Mouse (Mus musculus) stomach, embryonic 14.5 days (tissue): ENCODE data around the gene Baz2a. TPM values are rescaled to one million over a fixed set of nuclear protein-coding genes. Genes with fewer than 3 reads are reported as not detected.
A peak's percentile ranks its signal among the peaks of the same experiment; 100 is the strongest.
"Not testable (repeated sequence)": the region's sequence is repeated elsewhere in the genome, so short reads cannot be mapped to it uniquely, and the experiment has no call there.

Experiments
- ATAC-seq: fragments of 200-750 bp; cut with Nextera tagmentation; 2 replicates; pipeline ENCODE4 v1.8.0; 2017; ENCODE audit warnings: low read depth, moderate TSS enrichment; ENCODE audit not compliant: insufficient number of reproducible peaks, insufficient read depth, low FRiP score
- H3K27ac ChIP-seq: fragments of 300-500 bp; sonication (generic); 2 replicates; pipeline ENCODE4 v1.5.1; 2014; ENCODE audit warnings: mild to moderate bottlenecking, low read length, moderate library complexity, mixed read lengths
- H3K27me3 ChIP-seq: fragments of 300-500 bp; sonication (generic); 2 replicates; pipeline ENCODE4 v1.6.1; 2014; ENCODE audit warnings: low read length, control low read depth, mixed read lengths; ENCODE audit not compliant: control insufficient read depth, insufficient read depth
- H3K36me3 ChIP-seq: fragments of 300-500 bp; sonication (generic); 2 replicates; pipeline ENCODE4 v1.6.1; 2014; ENCODE audit warnings: mild to moderate bottlenecking, control low read depth, low read length, moderate library complexity, mixed read lengths; ENCODE audit not compliant: control insufficient read depth, insufficient read depth
- H3K4me1 ChIP-seq: fragments of 300-500 bp; sonication (generic); 2 replicates; pipeline ENCODE4 v1.6.1; 2014; ENCODE audit warnings: low read length, control low read depth, mixed read lengths; ENCODE audit not compliant: control insufficient read depth, insufficient read depth
- H3K4me2 ChIP-seq: fragments of 300-500 bp; sonication (generic); replicated peaks from 2 replicates; pipeline ENCODE4 v1.6.1; 2014; ENCODE audit warnings: low read depth, low read length, control low read depth
- H3K4me3 ChIP-seq: fragments of 300-500 bp; sonication (generic); 2 replicates; pipeline ENCODE4 v1.5.1; 2014; ENCODE audit warnings: low read depth, low read length, control low read depth
- H3K9ac ChIP-seq: fragments of 300-500 bp; sonication (generic); replicated peaks from 2 replicates; pipeline ENCODE4 v1.6.1; 2014; ENCODE audit warnings: low read depth, mild to moderate bottlenecking, control low read depth, low read length, moderate library complexity, mixed read lengths
- H3K9me3 ChIP-seq: fragments of 300-500 bp; sonication (generic); 2 replicates; pipeline ENCODE4 v1.6.1; 2016; ENCODE audit warnings: low read depth, low read length, control low read depth; ENCODE audit not compliant: control insufficient read depth
- WGBS: fragments of 180-500 bp; shearing (Covaris S2); extraction: QIAGEN DNeasy Blood & Tissue Kit; methylation state at CpG from one replicate; pipeline ENCODE4 v1.1.7; 2014; 5-methylcytosine and 5-hydroxymethylcytosine counted together
- polyA plus RNA-seq: library from polyadenylated mRNA; unstranded; fragments of >200 nt; fragmentation: Nextera tagmentation; extraction: Ambion mirVana; gene quantifications from 2 replicates; pipeline ENCODE4 v1.2.1, GENCODE M21; 2014

The Baz2a gene
- polyA plus RNA-seq, 1 experiment from 2014 or later = 28.2 TPM

- Histone ChIP-seq H3K27ac (no peak overlapping the region), H3K36me3 (peaks cover 48% of the 10 kb centered on the region), H3K9ac (peak overlapping the region; percentile 59), H3K4me3 (peak overlapping the region; percentile 82), H3K27me3 (no peaks in the 10 kb centered on the region), H3K4me2 (peak overlapping the region; percentile 66), H3K9me3 (no peaks in the 10 kb centered on the region), H3K4me1 (peaks cover 7% of the 10 kb centered on the region; the same call in 1 of the 2 replicates)
- 2% methylated on average over 3 of the region's 3 CpGs for WGBS
- no peak for ATAC-seq
Measured at GRCm38 (mm10) chr10:128084160-128084559, 7.2 kb upstream of the Baz2a start.

GRCm38 (mm10) chr10:128086391-128086790 is 5.0 kb upstream of the Baz2a start:
- Histone ChIP-seq H3K4me2 (no peak overlapping the region), H3K4me1 (peaks cover 8% of the 10 kb centered on the region), H3K4me3 (no peak overlapping the region), H3K9me3 (no peaks in the 10 kb centered on the region), H3K27me3 (no peaks in the 10 kb centered on the region), H3K9ac (no peak overlapping the region), H3K27ac (no peak overlapping the region), H3K36me3 (peaks cover 60% of the 10 kb centered on the region)
- ATAC-seq = no peak
- WGBS = 77% methylated on average over 6 of the region's 6 CpGs

DNA sequence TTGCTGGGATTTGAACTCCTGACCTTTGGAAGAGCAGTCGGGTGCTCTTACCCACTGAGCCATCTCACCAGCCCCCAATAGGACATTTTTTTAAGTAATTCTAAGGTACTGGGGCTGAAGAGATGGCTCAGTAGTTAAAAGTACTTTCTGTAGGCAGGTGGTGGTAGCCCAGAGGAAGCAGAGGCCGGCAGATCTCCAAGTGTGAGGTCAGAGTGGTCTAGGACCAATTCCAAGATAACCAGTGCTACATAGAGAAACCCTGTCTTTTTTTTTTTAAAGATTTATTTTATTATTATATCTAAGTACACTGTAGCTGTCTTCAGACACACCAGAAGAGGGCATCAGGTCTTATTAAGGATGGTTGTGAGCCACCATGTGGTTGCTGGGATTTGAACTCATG is 4.2 kb upstream of the Baz2a start:
- Histone ChIP-seq H3K4me1 (peaks cover 15% of the 10 kb centered on the region), H3K36me3 (peaks cover 60% of the 10 kb centered on the region)
- WGBS = 73% methylated on average over 2 of the region's 2 CpGs
- H3K9me3 ChIP-seq, H3K9ac ChIP-seq, H3K27ac ChIP-seq, H3K4me3 ChIP-seq, H3K27me3 ChIP-seq, H3K4me2 ChIP-seq, ATAC-seq: not testable (repeated sequence)

DNA sequence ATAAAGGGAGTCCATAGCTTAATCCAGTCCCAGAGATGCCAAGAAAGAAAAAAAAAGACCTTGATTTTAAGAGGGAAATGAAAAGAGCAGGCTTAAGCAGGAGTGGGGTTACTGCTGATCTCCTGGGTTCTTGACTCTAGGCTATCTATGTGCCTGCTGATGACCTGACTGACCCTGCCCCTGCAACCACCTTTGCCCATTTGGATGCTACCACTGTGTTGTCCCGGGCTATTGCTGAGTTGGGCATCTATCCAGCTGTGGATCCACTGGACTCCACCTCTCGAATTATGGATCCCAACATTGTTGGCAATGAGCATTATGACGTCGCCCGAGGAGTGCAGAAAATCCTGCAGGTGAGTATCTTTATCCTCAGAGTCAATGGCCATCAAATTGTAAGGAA is 3.2 kb upstream of the Baz2a start:
- H3K9me3 ChIP-seq = no peaks in the 10 kb centered on the region
- no peaks in the 10 kb centered on the region for H3K27me3 ChIP-seq
- peaks cover 60% of the 10 kb centered on the region for H3K36me3 ChIP-seq
- no peak overlapping the region for H3K9ac ChIP-seq
- H3K4me2 ChIP-seq = no peak overlapping the region
- H3K4me3 ChIP-seq = no peak overlapping the region
- ATAC-seq = no peak
- no peak overlapping the region for H3K27ac ChIP-seq
- 92% methylated on average over 5 of the region's 5 CpGs for WGBS
- H3K4me1 ChIP-seq = peaks cover 15% of the 10 kb centered on the region

DNA sequence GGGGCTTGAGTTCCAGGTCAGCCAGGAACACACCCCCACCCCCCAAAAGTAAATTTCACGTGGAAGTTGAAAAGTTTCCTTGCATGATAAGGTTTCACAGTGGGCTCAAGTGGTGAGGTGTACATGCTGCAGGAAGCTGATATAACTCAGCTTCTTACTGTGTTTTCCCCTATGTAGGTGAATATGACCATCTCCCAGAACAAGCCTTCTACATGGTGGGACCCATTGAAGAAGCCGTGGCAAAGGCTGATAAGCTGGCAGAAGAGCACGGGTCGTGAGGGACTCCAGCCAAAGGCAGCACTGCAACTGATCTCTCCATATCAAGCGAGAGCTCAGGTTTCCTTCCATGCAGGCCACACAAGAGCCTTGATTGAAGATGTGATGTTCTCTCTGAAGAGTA is 1.5 kb upstream of the Baz2a start:
- no peak overlapping the region for H3K4me3 ChIP-seq
- H3K36me3 ChIP-seq = peaks cover 54% of the 10 kb centered on the region
- H3K9ac ChIP-seq = no peak overlapping the region
- ATAC-seq = no peak
- peaks cover 24% of the 10 kb centered on the region for H3K4me1 ChIP-seq
- H3K27me3 ChIP-seq = no peaks in the 10 kb centered on the region
- no peaks in the 10 kb centered on the region for H3K9me3 ChIP-seq
- H3K27ac ChIP-seq = no peak overlapping the region
- WGBS = 71% methylated on average over 5 of the region's 5 CpGs
- H3K4me2 ChIP-seq = no peak overlapping the region

- peak overlapping the region; percentile 74 for H3K4me2 ChIP-seq
- H3K4me3 ChIP-seq = peak overlapping the region; percentile 71
- H3K9ac ChIP-seq = no peak overlapping the region
- H3K27ac ChIP-seq = peak overlapping the region; percentile 93; the same call in 1 of the 2 replicates
- no peaks in the 10 kb centered on the region for H3K9me3 ChIP-seq
- no peaks in the 10 kb centered on the region for H3K27me3 ChIP-seq
- WGBS = 9% methylated on average over 14 of the region's 14 CpGs
- H3K4me1 ChIP-seq = peaks cover 28% of the 10 kb centered on the region
- peaks cover 43% of the 10 kb centered on the region for H3K36me3 ChIP-seq
- peak; percentile 63 for ATAC-seq
Measured at GRCm38 (mm10) chr10:128090651-128091563, 470 bp upstream of the Baz2a start.

DNA sequence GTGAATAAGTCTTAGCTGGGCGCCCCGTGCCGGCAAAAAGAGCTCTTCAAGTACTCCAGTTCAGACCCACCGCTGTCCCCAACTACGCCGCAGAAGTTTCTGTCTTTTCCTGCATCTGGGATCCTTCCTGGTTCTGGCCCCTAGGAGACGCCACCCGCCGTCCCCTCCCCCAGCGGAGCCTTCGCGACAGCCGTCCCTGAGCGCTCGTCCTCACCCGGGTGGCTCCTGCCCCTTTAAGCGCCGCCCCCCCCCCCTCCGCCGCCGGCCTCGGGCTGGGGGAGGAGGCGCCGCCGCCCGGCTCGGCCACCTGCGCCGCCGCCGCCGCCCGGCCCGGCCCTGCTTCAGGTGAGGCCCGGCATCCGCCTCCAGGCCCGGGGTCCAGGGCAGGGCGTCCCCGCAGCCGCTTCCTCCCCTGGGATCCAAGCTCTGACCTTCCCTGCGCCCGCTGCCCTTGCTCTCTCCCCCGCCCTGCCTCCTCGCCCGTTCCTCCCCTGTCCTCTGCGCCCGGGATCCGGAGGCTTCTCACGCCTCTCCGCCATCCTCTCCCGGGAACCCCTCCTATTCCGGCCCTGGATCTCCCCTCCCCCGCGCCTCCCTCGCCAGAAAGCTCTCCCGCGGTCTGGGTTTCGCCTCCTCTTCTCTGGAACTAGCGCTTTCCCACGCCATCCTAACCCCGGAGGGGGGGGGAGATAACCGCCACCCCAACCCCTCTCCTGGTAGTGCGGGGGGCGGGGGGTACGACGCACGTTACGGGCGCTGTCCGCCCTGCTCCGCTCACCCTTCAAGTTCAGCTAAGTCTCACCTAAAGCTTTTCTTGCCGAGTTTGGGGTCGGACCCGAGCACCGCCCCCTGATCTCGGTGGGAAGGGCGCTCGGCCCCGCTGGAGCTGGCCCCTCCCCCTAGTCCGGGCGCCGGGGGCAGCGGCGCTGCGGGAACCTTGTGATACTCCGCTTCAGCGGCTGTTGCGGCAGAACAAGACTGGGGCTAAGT is 1.4 kb downstream of the Baz2a start:
- peak overlapping the region; percentile 71 for H3K4me3 ChIP-seq
- peaks cover 25% of the 10 kb centered on the region for H3K36me3 ChIP-seq
- peak overlapping the region; percentile 80 for H3K9ac ChIP-seq
- peaks cover 33% of the 10 kb centered on the region for H3K4me1 ChIP-seq
- under 1% methylated on average over 75 of the region's 88 CpGs for WGBS
- peak; percentile 33 for ATAC-seq
- H3K9me3 ChIP-seq = no peaks in the 10 kb centered on the region
- no peaks in the 10 kb centered on the region for H3K27me3 ChIP-seq
- H3K4me2 ChIP-seq = peak overlapping the region; percentile 74
- peak overlapping the region; percentile 93 for H3K27ac ChIP-seq
